Mouse (Mus musculus): ENCODE data around the gene Pdzrn3. TPM values are rescaled to one million over a fixed set of nuclear protein-coding genes. Genes with fewer than 3 reads are reported as not detected.

The Pdzrn3 gene
- 0.46 and 0.51 TPM in 2 replicates for polyA plus RNA-seq (2015; fragmentation: Nextera tagmentation; extraction: Ambion mirVana)

DNA sequence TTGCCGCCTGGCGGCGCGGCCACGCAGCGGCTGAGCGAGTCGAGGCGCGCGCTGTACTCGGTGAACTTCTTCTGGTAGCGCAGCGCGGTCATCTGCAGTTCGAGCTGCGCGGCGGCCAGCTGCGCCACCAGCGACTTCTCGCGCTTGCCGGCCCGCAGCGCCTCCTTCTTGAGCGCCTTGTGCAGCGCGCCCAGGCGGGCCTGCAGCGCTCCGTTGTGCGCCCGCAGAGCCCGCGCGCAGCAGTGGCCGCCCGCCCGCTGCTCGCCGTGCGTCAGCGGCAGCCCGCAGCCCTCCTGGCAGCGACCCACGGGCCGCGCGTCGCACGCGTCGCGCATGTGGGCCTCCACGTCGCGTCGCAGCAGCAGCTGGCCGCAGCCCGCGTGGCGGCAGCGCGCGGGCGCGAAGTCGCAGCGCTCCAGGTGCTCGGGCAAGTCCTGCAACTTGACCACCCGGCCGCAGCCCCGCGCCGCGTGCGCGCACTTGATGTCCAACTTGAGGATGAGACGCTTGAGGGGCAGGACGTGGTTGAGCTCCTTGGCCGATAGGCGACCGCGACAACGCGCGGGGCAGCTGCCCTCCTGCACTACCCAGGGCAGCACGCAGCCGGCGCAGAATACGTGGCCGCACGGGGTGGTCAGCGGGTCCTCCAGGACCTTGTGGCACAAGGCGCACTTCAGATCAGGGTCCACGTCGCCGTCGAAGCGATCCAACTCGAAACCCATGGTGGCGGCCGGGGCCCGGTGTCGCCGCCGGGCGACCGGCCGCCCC is at the start of gene Pdzrn3:
Gene Pdzrn3, minus strand, starts transcription at position 731 of the 768 bp plus-strand sequence.
- WGBS (ENCODE audit: insufficient replicate concordance), result under 1% methylated on average over 111 of the region's 111 CpGs
- ATAC-seq (ENCODE audit: insufficient read depth), result peak; percentile 29; the same call in 1 of the 2 replicates
- no peaks in the 10 kb centered on the region for H3K9me3 ChIP-seq (replicated peaks)
- peak within 1 kb of the TSS; percentile 51 for H3K4me3 ChIP-seq (replicated peaks)
- no peak within 1 kb of the TSS for H3K9ac ChIP-seq
- peaks cover 11% of the 10 kb centered on the region for H3K4me1 ChIP-seq (replicated peaks)
- H3K4me2 ChIP-seq, result peak within 1 kb of the TSS; percentile 64
- no peak within 1 kb of the TSS for H3K27ac ChIP-seq (replicated peaks)
- H3K27me3 ChIP-seq, result peaks cover 57% of the 10 kb centered on the region
- H3K36me3 ChIP-seq (replicated peaks), result no peaks in the 10 kb centered on the region

DNA sequence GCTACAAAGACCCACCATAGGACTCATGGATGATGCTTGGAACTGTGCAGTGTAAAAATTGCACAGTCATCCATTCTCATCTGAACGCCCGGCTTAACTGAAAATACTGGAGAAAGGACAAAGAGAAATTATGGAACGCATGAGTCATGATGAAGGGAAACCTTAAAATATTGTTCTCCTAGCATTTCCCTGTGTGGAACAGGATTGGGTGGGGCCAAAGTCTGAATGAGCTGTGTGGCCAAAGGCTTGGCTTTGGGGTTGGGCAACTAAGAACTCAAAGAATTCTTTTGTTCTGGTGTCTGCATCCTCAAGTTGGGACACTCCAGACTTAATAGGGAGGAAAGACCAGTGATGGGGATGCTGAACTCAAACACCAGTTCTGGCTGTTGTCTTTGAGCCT is 49.6 kb upstream of the Pdzrn3 start:
- Histone ChIP-seq H3K36me3 (replicated peaks) (no peaks in the 10 kb centered on the region), H3K9me3 (replicated peaks) (no peaks in the 10 kb centered on the region), H3K27me3 (no peaks in the 10 kb centered on the region), H3K27ac (replicated peaks) (no peak overlapping the region), H3K9ac (no peak overlapping the region), H3K4me2 (no peak overlapping the region), H3K4me3 (replicated peaks) (no peak overlapping the region), H3K4me1 (replicated peaks) (no peaks in the 10 kb centered on the region)
- ATAC-seq (ENCODE audit: insufficient read depth), result no peak
- WGBS (ENCODE audit: insufficient replicate concordance), result 66% methylated on average over 3 of the region's 3 CpGs

DNA sequence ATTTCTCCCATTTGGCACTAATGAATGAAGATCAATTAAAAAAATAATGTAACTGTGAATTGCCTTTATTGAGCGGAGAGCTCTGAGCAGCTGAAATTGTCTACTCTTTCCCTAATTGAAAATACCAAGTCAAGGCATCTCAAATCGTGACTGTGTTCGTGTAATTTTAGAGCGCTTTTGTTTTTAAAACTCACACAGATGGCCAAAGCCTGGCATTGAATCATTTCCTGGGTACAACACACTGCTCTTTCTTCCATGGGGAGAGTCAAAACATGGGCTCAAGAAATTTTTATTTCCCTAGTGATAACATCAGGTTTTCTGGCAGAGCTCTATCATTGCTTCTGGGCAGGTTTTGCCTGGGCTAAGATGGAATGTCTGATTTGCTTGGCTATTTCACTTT is 48.6 kb upstream of the Pdzrn3 start:
- H3K9me3 ChIP-seq (replicated peaks), result no peaks in the 10 kb centered on the region
- no peak overlapping the region for H3K4me2 ChIP-seq
- no peaks in the 10 kb centered on the region for H3K4me1 ChIP-seq (replicated peaks)
- H3K4me3 ChIP-seq (replicated peaks), result no peak overlapping the region
- no peak overlapping the region for H3K27ac ChIP-seq (replicated peaks)
- H3K27me3 ChIP-seq, result no peaks in the 10 kb centered on the region
- H3K36me3 ChIP-seq (replicated peaks), result no peaks in the 10 kb centered on the region
- H3K9ac ChIP-seq, result no peak overlapping the region
- WGBS (ENCODE audit: insufficient replicate concordance), result 74% methylated on average over 4 of the region's 4 CpGs
- no peak for ATAC-seq (ENCODE audit: insufficient read depth)

DNA sequence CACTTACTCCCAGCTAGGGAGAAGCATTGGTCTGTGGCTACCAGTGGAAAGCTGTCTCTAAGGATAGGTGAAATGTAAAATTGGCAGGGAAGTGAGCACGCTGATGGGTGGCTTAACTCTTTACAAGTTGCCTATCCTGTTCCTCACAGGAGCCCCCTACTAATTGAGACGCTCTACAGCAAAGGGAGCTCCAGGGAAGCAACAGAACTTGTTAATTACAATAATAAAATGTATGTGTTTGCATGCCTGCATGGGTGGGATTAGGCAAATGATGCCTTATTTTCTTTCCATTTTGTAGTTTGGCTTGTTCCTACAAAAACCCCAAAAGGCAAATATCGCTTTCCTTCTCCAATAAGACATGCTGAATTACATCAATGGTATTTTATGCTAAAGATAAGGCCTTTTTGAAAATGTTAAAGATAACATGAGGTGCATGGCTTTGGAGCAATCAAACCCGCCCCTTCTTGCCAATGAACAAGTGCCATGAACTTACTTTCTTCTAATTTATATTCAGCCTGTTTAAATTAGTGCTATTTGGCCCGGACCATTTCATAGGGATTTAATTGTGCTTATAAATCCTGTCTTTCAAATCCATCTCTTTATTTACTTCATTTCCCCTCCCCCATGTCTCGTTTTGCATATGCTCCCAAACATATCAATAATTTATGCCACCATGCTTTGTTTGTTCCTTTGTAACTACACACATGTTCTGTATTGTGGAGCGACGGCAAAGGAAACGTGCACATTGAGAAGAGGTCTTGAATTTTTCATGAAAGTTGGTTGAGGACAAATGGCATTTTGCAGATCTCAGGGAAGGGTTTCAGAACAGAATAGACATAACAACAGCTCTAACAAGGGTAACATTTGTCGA is 44.6 kb upstream of the Pdzrn3 start:
- no peaks in the 10 kb centered on the region for H3K9me3 ChIP-seq (replicated peaks)
- no peaks in the 10 kb centered on the region for H3K4me1 ChIP-seq (replicated peaks)
- H3K27me3 ChIP-seq, result no peaks in the 10 kb centered on the region
- ATAC-seq (ENCODE audit: insufficient read depth), result no peak
- 54% methylated on average over 10 of the region's 10 CpGs for WGBS (ENCODE audit: insufficient replicate concordance)
- no peak overlapping the region for H3K4me2 ChIP-seq
- no peak overlapping the region for H3K4me3 ChIP-seq (replicated peaks)
- H3K36me3 ChIP-seq (replicated peaks), result no peaks in the 10 kb centered on the region
- no peak overlapping the region for H3K9ac ChIP-seq
- no peak overlapping the region for H3K27ac ChIP-seq (replicated peaks)

DNA sequence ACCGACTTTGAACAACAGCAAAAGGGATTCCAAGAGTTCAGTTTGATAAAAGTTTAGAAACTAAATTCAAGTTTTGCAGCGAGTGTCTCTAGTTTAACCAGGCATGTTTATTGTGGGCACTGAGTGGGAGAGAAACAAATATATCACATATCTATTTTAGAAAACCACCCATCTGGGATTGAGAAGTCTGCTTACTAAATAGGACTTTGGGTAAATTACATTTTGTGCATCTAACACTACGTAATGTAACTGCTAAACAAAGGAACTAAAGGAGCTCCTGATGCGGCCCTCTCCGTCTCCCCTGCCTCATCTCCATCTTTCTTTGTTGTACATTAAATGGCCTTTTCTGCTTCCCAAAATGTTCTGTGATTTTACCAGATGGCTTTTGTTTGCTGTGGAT is 40.5 kb upstream of the Pdzrn3 start:
- H3K27ac ChIP-seq (replicated peaks), result no peak overlapping the region
- H3K9me3 ChIP-seq (replicated peaks), result no peaks in the 10 kb centered on the region
- 78% methylated on average over 5 of the region's 5 CpGs for whole genome bisulfite sequencing (ENCODE audit: insufficient replicate concordance)
- no peak overlapping the region for H3K4me2 ChIP-seq
- no peak overlapping the region for H3K4me3 ChIP-seq (replicated peaks)
- H3K9ac ChIP-seq, result no peak overlapping the region
- H3K36me3 ChIP-seq (replicated peaks), result no peaks in the 10 kb centered on the region
- H3K27me3 ChIP-seq, result no peaks in the 10 kb centered on the region
- no peak for ATAC-seq (ENCODE audit: insufficient read depth)
- H3K4me1 ChIP-seq (replicated peaks), result no peaks in the 10 kb centered on the region

DNA sequence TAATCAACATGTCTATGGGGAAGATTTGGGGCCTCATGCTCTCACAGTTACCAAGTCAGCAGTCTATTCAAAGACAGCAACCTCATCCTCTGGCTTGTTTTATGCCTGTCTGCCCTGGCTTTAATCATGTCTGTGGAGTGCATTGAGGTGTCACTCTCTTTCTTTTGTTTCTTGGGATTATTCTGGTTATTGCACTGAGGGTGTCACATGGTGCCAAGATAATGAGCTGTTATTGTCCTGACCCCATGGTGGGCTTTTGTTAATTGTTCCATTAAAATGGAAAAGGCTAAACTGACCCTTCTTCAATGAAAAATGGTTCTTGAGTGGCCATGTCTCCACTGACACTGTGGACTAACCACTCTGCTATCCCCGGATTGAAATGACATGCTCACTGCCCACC is 34.0 kb upstream of the Pdzrn3 start:
- 39% methylated on average over 1 of the region's 1 CpGs for WGBS (ENCODE audit: insufficient replicate concordance)
- Histone ChIP-seq H3K27me3 (no peaks in the 10 kb centered on the region), H3K36me3 (replicated peaks) (no peaks in the 10 kb centered on the region), H3K4me2 (no peak overlapping the region), H3K4me1 (replicated peaks) (no peaks in the 10 kb centered on the region), H3K4me3 (replicated peaks) (no peak overlapping the region), H3K9me3 (replicated peaks) (no peaks in the 10 kb centered on the region), H3K9ac (no peak overlapping the region), H3K27ac (replicated peaks) (no peak overlapping the region)
- ATAC-seq (ENCODE audit: insufficient read depth), result no peak

DNA sequence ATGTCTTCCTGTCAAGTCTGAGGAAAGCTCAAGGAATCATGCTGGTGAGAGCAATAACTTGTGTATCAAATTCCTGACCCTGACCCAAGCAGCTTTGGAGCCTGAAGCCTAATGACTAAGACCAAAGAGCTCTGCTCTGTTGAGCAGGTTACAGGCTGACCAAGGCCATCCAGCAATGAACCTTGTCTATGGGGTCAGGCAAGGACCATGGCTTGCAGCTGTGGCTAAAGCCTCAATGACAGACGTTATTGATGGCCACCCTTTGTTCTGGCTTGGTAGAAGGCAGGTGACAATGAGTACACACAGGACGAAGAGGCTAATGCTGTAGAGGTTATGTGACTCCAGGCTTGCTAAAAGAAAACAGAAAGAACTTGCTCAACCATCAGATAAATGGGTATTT is 33.4 kb upstream of the Pdzrn3 start:
- Histone ChIP-seq H3K4me3 (replicated peaks) (no peak overlapping the region), H3K4me1 (replicated peaks) (no peaks in the 10 kb centered on the region), H3K9me3 (replicated peaks) (no peaks in the 10 kb centered on the region), H3K27ac (replicated peaks) (no peak overlapping the region), H3K9ac (no peak overlapping the region), H3K36me3 (replicated peaks) (no peaks in the 10 kb centered on the region), H3K4me2 (no peak overlapping the region), H3K27me3 (no peaks in the 10 kb centered on the region)
- no peak for ATAC-seq (ENCODE audit: insufficient read depth)
- 30% methylated on average over 2 of the region's 2 CpGs for WGBS (ENCODE audit: insufficient replicate concordance)

DNA sequence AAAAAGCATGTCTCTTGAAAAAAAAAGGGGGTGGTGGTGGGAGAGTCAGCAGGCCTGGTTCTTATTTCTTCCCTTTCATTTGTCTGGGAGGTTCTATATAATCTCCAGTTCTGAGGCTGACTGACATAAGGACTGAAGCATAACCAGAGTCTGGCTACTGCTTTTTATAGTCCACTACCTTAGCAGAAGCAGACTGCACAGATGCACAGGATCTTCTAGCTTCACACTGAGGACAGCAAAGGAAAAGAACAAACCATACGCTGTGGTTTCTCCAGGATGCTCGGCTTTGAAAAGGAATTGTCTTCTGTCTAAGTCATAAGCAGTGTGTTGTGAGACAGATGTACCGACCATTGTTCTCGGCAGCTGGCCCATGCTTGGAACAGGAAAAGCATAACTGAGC is 19.0 kb upstream of the Pdzrn3 start:
- Histone ChIP-seq H3K9me3 (replicated peaks) (no peaks in the 10 kb centered on the region), H3K4me3 (replicated peaks) (no peak overlapping the region), H3K4me1 (replicated peaks) (no peaks in the 10 kb centered on the region), H3K4me2 (no peak overlapping the region), H3K27me3 (no peaks in the 10 kb centered on the region), H3K27ac (replicated peaks) (no peak overlapping the region), H3K36me3 (replicated peaks) (no peaks in the 10 kb centered on the region), H3K9ac (no peak overlapping the region)
- WGBS (ENCODE audit: insufficient replicate concordance), result 38% methylated on average over 4 of the region's 4 CpGs
- no peak for ATAC-seq (ENCODE audit: insufficient read depth)

DNA sequence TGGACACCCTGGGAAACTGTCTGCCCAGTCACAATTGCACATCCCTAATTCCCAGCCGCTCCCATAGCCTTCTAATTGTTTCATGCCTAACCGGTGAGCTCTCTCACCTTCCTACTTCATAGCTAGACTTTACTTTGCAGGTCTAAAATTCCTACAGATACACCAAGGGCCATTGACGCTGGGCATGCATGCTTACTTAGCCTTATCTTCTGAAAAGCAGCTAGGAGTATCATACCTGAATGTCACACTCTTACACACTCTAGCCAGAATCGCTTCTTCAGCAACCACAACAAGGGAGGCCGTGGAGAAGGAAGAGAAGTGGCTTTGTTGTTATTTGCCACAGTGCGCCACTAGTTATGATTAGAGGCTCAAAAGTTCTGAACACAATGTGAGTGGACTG is 18.2 kb upstream of the Pdzrn3 start:
- Histone ChIP-seq H3K27ac (replicated peaks) (no peak overlapping the region), H3K9me3 (replicated peaks) (no peaks in the 10 kb centered on the region), H3K4me1 (replicated peaks) (no peaks in the 10 kb centered on the region), H3K27me3 (no peaks in the 10 kb centered on the region), H3K9ac (no peak overlapping the region), H3K36me3 (replicated peaks) (no peaks in the 10 kb centered on the region), H3K4me3 (replicated peaks) (no peak overlapping the region), H3K4me2 (no peak overlapping the region)
- no peak for ATAC-seq (ENCODE audit: insufficient read depth)
- 71% methylated on average over 6 of the region's 6 CpGs for WGBS (ENCODE audit: insufficient replicate concordance)

DNA sequence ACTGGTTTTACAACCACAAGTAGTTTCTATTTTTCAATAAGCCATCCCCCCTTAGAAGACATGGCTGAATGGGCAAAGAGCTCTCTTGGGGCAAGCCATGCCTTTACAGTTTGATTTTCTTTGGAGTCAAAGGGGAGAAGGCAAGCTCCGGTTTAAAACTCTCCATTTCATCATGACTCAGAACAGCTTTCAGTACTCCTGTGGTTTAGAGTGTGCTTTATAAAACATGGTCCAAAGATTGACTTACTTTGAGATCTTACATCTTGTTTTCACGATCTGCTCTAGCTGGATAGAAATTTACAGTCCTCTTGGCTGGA is 15.1 kb upstream of the Pdzrn3 start:
- WGBS (ENCODE audit: insufficient replicate concordance), result 70% methylated on average over 2 of the region's 2 CpGs
- Histone ChIP-seq H3K27ac (replicated peaks) (no peak overlapping the region), H3K36me3 (replicated peaks) (no peaks in the 10 kb centered on the region), H3K9me3 (replicated peaks) (no peaks in the 10 kb centered on the region), H3K27me3 (no peaks in the 10 kb centered on the region), H3K4me2 (no peak overlapping the region), H3K4me1 (replicated peaks) (no peaks in the 10 kb centered on the region), H3K4me3 (replicated peaks) (no peak overlapping the region), H3K9ac (no peak overlapping the region)
- no peak for ATAC-seq (ENCODE audit: insufficient read depth)

DNA sequence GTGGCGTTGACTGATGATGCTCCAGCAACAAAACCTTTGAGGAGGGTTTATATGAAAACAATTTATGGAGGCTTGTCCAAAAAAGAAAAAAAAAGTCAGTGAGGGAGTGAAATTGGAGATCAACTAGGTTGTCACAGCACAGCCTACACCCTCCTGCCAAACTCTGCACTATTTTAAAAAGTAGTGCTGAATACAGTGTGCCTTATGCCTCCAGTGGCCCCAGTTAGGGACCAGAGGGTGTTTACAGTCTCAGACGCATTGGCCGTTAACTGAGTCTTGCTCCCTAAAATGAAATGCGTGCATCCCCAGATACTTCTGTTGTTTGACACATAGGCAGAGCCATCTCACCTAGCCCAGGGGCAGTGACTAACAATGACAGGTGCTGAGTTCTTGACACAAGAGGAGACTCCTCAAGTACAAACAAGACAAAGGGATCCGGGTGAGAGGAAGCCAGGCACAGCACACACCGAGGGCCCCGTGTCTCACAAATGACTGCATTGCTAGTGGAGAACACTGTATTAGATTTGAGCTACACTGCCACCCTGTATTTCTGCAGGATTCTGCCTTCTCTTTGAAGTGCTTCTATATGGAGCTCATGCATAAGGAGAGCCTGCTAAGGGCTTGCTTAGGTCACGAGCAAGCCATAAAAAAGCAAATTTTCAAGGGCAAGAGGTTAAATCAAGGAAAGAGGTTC is 14.6 kb upstream of the Pdzrn3 start:
- H3K27ac ChIP-seq (replicated peaks), result no peak overlapping the region
- no peak overlapping the region for H3K9ac ChIP-seq
- no peaks in the 10 kb centered on the region for H3K27me3 ChIP-seq
- H3K36me3 ChIP-seq (replicated peaks), result no peaks in the 10 kb centered on the region
- H3K4me3 ChIP-seq (replicated peaks), result no peak overlapping the region
- 63% methylated on average over 8 of the region's 8 CpGs for WGBS (ENCODE audit: insufficient replicate concordance)
- H3K4me2 ChIP-seq, result no peak overlapping the region
- no peak for ATAC-seq (ENCODE audit: insufficient read depth)
- no peaks in the 10 kb centered on the region for H3K9me3 ChIP-seq (replicated peaks)
- no peaks in the 10 kb centered on the region for H3K4me1 ChIP-seq (replicated peaks)

Data from liver, embryonic 15.5 days (tissue).